Mouse (Mus musculus): ENCODE results near the gene Rcan1. TPM values are rescaled to one million over a fixed set of nuclear protein-coding genes. Genes with fewer than 3 reads are reported as not detected.
"Not testable (repeated sequence)": the region's sequence is repeated elsewhere in the genome, so short reads cannot be mapped to it uniquely, and the experiment has no call there.

Rcan1 gene
- polyA plus RNA-seq, 1 experiment, result 64.6 TPM

- no peak for DNase-seq (ENCODE audit: low read depth)
- TF ChIP-seq CTCF (IDR thresholded peaks at IDR 0.05; ENCODE audit: borderline replicate concordance, extremely low read depth, insufficient read depth, insufficient read length), result no peak
- TF ChIP-seq POLR2A (IDR thresholded peaks at IDR 0.05; ENCODE audit: borderline replicate concordance, extremely low read depth, insufficient read depth, insufficient read length, poor library complexity, severe bottlenecking), result no peak
Observed at GRCm38 (mm10) chr16:92430731-92431130, 39.9 kb downstream of the Rcan1 start.

- no peak for TF ChIP-seq POLR2A (IDR thresholded peaks at IDR 0.05; ENCODE audit: borderline replicate concordance, extremely low read depth, insufficient read depth, insufficient read length, poor library complexity, severe bottlenecking)
- TF ChIP-seq CTCF (IDR thresholded peaks at IDR 0.05; ENCODE audit: borderline replicate concordance, extremely low read depth, insufficient read depth, insufficient read length), result peak; percentile 18; the same call in 1 of the 2 replicates
- DNase-seq (ENCODE audit: low read depth), result peak; percentile 82
Observed at GRCm38 (mm10) chr16:92428197-92428950, 42.3 kb downstream of the Rcan1 start.

DNA sequence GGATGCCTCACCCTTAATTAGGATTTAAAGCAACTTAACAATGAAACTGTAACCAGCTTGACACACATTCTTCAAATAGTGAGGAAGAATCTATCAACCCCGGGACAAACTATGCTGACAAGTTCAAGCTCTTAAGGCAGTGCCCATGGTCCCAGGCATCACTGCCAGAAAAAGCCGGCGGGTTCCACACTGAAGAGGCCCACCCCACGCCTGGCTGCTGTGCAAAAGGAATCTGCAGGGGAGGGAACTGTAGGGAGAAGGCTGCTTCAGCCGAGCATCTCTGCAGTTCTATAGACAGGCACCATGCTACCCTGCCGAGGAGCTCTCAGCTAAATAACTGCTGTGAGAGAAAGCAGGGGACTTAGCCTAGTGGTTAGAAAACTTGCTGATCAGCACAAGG, 44.0 kb downstream of the Rcan1 start:
- TF ChIP-seq CTCF (IDR thresholded peaks at IDR 0.05; ENCODE audit: borderline replicate concordance, extremely low read depth, insufficient read depth, insufficient read length), result no peak
- TF ChIP-seq POLR2A (IDR thresholded peaks at IDR 0.05; ENCODE audit: borderline replicate concordance, extremely low read depth, insufficient read depth, insufficient read length, poor library complexity, severe bottlenecking), result no peak
- peak; percentile 48 for DNase-seq (ENCODE audit: low read depth)

GRCm38 (mm10) chr16:92425875-92426274, 44.8 kb downstream of the Rcan1 start:
- TF ChIP-seq POLR2A (IDR thresholded peaks at IDR 0.05; ENCODE audit: borderline replicate concordance, extremely low read depth, insufficient read depth, insufficient read length, poor library complexity, severe bottlenecking) (no peak), CTCF (IDR thresholded peaks at IDR 0.05; ENCODE audit: borderline replicate concordance, extremely low read depth, insufficient read depth, insufficient read length) (no peak)
- DNase-seq (ENCODE audit: low read depth), result no peak

DNA sequence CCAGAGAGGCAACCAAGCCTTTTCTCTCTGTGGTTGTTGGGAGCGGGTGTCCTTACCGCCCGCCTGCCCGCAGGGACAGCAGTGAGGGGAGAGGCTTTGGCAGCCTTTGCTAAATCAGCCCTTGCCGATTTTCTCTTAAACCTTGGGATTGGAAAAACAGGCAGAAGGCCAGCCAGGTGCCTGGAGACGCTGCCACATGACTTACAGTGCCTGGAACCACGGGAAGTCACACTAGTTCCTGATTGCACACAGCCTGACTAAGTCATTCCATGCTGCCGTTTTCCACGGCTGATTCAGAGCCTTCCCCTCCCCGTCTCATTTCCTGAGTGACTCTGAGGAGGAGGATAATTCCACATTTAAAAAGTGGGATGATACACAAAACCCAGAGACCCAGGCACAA, 47.3 kb downstream of the Rcan1 start:
- no peak for TF ChIP-seq POLR2A (IDR thresholded peaks at IDR 0.05; ENCODE audit: borderline replicate concordance, extremely low read depth, insufficient read depth, insufficient read length, poor library complexity, severe bottlenecking)
- no peak for TF ChIP-seq CTCF (IDR thresholded peaks at IDR 0.05; ENCODE audit: borderline replicate concordance, extremely low read depth, insufficient read depth, insufficient read length)
- no peak for DNase-seq (ENCODE audit: low read depth)

DNA sequence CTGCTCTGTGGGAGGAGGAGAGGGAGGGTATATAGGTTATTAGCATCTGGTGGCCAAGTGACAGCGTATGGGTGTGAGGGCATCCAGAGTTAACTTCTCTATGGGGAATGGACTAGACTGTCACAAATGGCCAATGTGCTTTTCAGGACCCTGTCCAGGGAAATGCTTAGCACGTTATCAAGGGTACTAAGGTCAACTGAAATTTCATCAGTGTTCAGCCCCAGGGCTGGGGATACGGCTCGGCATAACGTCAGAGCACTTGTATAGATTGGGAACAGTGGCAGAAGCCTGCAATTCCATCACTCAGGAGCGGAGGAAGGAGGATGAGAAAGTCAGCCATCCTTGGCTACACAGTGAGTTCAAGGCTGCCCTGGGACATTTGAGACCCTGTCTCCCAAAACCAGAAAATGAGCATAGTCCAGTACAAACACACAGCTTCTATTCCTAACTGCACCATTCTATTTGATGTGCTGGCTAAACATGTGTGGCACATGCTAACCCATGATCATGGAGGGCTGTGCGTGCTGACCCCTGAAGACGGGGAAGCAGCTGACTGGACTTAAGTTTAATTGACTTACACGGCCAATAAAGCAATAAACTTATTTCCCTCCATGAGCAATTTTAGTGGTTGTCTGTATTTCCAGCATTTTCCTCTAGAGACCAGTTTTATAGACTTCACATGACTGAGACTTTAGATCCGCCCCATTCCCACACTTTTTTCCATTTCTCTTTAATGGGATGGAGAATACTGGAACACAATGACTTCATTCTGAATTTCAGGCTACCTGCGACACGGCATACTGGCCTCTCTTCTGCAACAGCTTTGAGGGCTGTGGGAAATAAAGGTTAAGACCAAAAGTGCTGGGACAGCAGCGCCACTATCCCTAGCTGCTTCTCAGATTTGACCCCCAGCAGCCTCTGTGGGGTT, 48.0 kb downstream of the Rcan1 start:
- no peak for DNase-seq (ENCODE audit: low read depth)
- TF ChIP-seq CTCF (IDR thresholded peaks at IDR 0.05; ENCODE audit: borderline replicate concordance, extremely low read depth, insufficient read depth, insufficient read length) (no peak), POLR2A (IDR thresholded peaks at IDR 0.05; ENCODE audit: borderline replicate concordance, extremely low read depth, insufficient read depth, insufficient read length, poor library complexity, severe bottlenecking) (no peak)

- no peak for DNase-seq (ENCODE audit: low read depth)
- TF ChIP-seq POLR2A (IDR thresholded peaks at IDR 0.05; ENCODE audit: borderline replicate concordance, extremely low read depth, insufficient read depth, insufficient read length, poor library complexity, severe bottlenecking) (no peak), CTCF (IDR thresholded peaks at IDR 0.05; ENCODE audit: borderline replicate concordance, extremely low read depth, insufficient read depth, insufficient read length) (peak; percentile 8; the same call in 1 of the 2 replicates)
Observed at GRCm38 (mm10) chr16:92421147-92421934, 49.3 kb downstream of the Rcan1 start.

- no peak for DNase-seq (ENCODE audit: low read depth)
- TF ChIP-seq CTCF (IDR thresholded peaks at IDR 0.05; ENCODE audit: borderline replicate concordance, extremely low read depth, insufficient read depth, insufficient read length) (no peak), POLR2A (IDR thresholded peaks at IDR 0.05; ENCODE audit: borderline replicate concordance, extremely low read depth, insufficient read depth, insufficient read length, poor library complexity, severe bottlenecking) (no peak)
Observed at GRCm38 (mm10) chr16:92420641-92421040, 50.0 kb downstream of the Rcan1 start.

DNA sequence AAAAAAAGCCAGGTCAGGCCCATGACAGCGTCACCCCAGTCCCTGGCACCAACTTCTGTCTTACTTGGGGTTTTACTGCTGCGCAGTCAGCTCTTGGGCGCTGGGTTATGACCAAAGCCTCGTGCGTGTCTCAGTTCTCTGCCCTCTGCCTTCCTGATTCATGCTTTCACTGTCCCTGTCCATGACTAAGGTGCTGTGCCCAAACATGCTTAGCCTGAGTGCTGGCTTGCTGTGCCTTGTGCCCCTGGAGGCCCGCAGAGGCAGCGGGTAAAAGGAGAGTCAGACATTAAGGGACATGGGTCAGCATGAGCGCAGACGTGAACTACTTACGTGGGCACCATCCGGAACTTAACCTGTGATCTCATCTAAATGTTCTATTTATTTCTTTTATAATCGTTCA, 51.6 kb downstream of the Rcan1 start:
- TF ChIP-seq POLR2A (IDR thresholded peaks at IDR 0.05; ENCODE audit: borderline replicate concordance, extremely low read depth, insufficient read depth, insufficient read length, poor library complexity, severe bottlenecking) (no peak), CTCF (IDR thresholded peaks at IDR 0.05; ENCODE audit: borderline replicate concordance, extremely low read depth, insufficient read depth, insufficient read length) (no peak)
- DNase-seq (ENCODE audit: low read depth), result no peak

DNA sequence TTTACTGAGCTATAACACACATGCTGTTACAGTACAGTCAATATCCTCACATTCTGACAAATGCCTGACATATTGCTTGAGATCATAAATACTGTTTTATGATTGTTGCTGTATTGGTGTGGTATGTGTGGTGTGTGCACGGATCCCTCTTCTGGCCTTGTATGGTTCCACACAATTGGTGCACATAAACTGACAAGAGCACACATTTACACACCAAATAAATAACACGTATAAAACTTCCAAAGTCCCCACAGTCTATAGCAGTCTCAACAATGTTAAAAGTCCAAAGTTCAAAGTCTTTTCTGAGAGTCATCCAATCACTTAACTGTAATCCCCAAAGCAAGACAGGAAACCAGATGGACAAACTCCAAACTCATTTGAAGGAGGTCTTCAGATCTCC, 53.4 kb downstream of the Rcan1 start:
- DNase-seq (ENCODE audit: low read depth), result no peak
- TF ChIP-seq POLR2A (IDR thresholded peaks at IDR 0.05; ENCODE audit: borderline replicate concordance, extremely low read depth, insufficient read depth, insufficient read length, poor library complexity, severe bottlenecking), result no peak
- no peak for TF ChIP-seq CTCF (IDR thresholded peaks at IDR 0.05; ENCODE audit: borderline replicate concordance, extremely low read depth, insufficient read depth, insufficient read length)

- TF ChIP-seq CTCF (IDR thresholded peaks at IDR 0.05; ENCODE audit: borderline replicate concordance, extremely low read depth, insufficient read depth, insufficient read length) (no peak), POLR2A (IDR thresholded peaks at IDR 0.05; ENCODE audit: borderline replicate concordance, extremely low read depth, insufficient read depth, insufficient read length, poor library complexity, severe bottlenecking) (no peak)
- DNase-seq (ENCODE audit: low read depth), result no peak
Observed at GRCm38 (mm10) chr16:92415702-92416118, 55.0 kb downstream of the Rcan1 start.

DNA sequence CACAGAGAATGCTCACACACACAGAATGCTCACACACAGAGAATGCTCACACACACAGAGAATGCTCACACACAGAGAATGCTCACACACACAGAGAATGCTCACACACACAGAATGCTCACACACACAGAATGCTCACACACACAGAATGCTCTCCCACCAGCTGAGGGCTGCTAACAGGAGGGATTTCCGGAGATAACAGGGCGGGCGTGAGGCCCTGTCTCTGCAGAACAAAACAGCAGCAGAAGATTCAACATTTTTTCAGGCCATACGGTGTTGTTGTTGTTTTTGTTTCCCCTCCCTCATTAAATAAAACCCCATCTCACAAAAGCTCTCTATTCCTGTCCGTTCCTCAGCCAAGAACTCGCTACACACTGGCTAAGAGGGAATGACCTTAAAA, 55.6 kb downstream of the Rcan1 start:
- not testable (repeated sequence) for DNase-seq (ENCODE audit: low read depth)
